Mouse (Mus musculus): Measurements from ENCODE around the gene Hist1h2bk. TPM values are rescaled to one million over a fixed set of nuclear protein-coding genes. Genes with fewer than 3 reads are reported as not detected.
"Not testable (repeated sequence)": the region's sequence is repeated elsewhere in the genome, so short reads cannot be mapped to it uniquely, and the experiment has no call there.

Gene Hist1h2bk
- total RNA-seq, 1 experiment from 2014 or later: 301 TPM

DNA sequence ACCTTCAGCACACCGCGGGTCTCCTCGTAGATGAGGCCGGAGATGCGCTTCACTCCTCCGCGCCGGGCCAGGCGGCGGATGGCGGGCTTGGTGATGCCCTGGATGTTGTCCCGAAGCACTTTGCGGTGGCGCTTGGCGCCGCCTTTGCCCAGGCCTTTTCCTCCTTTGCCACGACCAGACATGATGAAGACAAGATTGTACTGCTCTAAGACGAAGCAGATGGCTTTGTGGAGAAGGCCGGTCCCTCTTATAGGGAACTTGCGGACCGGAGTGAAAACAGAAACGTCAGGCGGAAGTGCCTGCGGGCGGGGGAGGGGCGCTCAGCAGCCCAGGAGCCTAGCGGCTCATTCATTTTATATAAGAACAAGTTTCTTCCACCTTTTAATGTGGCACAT, 5.5 kb downstream of the Hist1h2bk start, which contains the start of gene Hist1h4i:
Hist1h4i (minus strand) TSS at position 221 of the 395 bp plus-strand sequence.
- peak; percentile 96 for DNase-seq

DNA sequence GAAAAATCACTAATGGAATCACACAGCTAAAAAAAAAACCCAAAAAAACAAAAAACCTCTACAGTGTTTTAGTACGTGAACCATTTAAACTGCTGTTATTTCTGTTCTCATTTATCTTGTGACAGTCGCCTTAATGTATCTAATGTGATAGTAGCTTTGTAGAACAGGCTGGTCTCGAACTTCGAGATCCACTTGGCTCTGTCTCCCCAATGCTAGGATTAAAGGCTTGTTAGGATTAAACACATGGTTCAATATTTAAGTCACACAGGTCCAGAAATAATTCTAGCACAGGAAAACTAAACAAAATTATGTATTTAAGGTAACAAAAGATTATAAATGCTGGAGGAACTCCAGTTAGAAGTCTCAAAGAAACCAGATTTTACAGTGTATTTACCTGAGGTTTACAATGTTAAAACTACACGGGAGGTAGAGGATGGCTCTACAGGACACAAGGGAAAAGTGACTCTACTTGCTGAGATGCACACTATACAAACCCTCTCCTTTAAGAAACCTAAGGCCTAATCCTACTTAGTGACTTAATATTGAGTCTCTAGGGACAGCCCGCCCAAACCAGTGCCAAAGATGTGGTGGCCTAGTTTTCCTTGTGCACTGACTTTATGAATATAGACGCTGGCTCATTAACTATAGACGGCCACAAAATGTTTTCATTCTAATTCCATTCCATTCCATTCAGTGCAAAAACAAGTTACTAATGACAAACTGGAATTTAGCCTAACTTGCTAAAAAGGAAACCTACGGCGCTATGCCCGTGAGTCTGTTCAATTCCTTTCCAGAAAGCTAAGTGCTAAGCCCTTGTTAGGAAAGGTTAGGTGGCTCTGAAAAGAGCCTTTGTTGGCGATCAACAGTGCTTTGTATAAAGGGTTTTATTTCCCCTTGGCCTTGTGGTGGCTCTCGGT, 6.2 kb downstream of the Hist1h2bk start:
- DNase-seq: no peak

- peak; percentile 85 for DNase-seq
These were observed 7.2 kb downstream of the Hist1h2bk start, which contains the start of the genes Hist1h2ag and Hist1h2bj for GRCm38 (mm10) chr13:22042568-22043502. Hist1h2ag (minus strand) TSS chr13:22042944. Hist1h2bj (plus strand) TSS chr13:22043214.

DNA sequence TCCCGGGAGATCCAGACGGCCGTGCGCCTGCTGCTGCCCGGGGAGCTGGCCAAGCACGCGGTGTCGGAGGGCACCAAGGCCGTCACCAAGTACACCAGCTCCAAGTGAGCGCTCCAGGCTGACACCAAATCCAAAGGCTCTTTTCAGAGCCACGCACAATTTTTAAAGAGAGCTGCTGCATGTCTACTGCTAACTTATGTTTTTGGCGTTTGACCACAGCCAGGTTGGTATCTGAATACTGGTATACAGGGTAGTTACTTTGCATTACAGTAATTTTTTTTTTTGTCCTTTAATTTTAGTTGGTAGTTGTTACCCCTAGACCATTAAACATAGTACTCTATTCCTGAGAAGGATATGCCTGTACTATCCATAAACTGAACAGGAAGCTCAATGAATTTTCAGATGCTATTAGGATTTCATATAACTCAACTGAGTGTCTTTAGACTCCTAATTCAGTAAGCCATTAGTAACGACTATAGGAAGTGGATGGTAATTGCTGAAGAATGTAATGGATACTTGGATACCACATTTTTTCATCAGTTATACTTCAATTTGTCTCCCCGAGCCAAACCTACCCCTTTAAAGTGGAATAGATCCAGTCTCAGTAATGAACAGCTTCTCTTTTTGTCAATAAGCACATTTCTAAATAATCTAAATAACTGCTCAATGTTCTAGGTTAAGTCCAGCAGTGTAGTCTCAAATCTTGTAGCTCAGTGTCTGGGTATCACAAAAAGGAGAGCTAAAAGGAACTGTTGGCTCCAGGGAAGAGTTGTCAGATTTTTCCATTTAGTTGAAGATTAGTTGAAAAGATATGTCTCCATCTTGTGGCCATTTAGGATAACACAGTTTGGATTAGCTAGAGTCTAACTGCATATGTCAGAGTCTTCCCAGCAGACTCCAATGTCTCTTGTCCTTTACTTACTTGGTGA, 8.1 kb downstream of the Hist1h2bk start:
- no peak for DNase-seq

- no peak for DNase-seq
These were observed 8.9 kb downstream of the Hist1h2bk start for GRCm38 (mm10) chr13:22044432-22045155.

GRCm38 (mm10) chr13:22045311-22045710, 9.6 kb downstream of the Hist1h2bk start:
- DNase-seq: no peak

DNA sequence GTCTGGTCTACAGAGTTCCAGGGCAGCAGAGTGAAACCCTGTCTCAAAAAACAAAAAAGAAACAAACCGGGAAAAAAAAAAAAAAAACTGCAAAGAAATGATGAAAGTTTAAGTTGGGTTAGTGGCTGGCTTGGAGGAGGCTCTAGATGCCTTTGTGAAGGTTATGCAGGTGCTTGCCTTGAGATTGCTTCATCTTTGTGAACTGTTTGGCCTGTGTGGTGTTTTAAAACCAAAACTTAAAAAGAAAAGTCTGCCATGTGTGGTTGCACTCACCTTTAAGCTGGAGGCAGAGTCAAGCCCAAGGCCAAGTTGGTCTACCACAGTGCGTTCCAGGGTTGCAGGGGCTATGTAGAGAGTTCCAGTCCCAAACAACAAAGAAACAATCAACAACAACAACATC, 13.4 kb downstream of the Hist1h2bk start:
- DNase-seq: no peak

DNA sequence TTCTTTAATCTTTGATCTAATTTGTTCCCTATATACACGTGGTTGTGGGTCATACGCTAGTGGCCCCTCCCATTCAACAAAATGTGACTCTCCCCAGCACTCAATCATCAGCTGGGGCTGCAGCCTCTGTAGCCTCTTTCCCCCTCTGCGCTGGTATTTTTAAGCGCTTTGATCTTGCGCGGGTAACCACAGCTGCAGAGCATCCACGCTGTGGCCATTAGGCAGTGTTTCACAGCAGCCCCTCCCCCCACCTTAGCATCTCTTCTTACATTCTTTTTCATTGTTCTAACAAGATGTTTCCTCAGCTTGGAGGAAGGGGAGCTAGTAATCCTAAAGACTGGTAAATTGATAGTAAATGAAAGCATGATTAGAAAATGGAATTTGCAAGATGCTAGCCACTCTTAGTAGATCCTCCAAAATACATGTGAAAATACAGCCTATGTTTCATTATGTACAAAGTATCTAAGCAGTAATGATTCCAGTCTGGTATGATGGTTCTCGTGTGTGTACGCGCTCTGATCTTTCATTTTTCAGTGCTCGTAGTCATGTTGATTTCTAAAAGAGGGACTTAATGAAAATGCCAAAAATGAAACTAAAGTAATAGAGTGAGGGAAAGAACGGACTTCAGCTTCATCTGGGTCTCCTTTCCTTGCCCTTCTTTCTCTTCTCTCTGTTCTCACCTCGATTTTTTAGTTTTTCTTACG, 14.2 kb downstream of the Hist1h2bk start:
- DNase-seq: peak; percentile 56

GRCm38 (mm10) chr13:22050591-22051522, 15.2 kb downstream of the Hist1h2bk start:
- peak; percentile 96 for DNase-seq

DNA sequence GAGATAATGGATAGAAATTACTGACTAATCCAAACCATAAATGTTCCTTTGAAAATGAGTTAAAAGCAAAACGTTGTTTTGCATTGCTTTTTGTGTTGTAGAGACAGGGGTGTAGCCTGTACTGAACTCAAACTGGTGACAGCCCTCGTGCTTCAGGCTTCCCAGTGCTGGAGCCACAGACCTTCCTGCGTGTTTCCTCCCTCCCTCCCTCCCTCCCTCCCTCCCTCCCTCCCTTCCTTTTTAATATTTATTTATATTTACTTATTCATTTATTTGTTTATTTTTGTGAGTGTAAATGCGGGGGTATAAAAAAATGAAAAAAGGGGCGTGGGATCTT, 15.8 kb downstream of the Hist1h2bk start:
- no peak for DNase-seq

DNA sequence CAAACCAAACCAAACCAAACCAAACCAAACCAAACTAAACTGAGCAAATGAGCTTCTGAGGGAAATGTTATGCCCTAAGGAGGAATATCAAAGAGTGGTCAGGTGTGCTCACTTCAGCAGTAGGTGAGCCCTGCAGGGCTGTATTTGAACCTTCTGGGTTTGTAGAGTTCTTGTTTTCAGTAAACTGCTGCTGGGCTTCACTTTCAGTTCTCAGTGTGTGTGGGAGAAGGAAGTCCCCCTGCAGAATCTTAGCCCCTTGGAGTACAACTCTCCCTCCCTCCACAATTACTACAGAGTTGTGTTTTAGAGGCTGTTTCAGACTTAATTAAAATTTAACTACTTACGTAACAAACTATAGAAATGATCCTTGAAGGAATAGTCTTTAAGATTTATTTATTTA, 18.1 kb downstream of the Hist1h2bk start:
- DNase-seq: no peak

GRCm38 (mm10) chr13:22061422-22061821, 25.8 kb downstream of the Hist1h2bk start:
- DNase-seq: no peak

- DNase-seq: no peak
These were observed 27.8 kb downstream of the Hist1h2bk start for GRCm38 (mm10) chr13:22063468-22063867.

DNA sequence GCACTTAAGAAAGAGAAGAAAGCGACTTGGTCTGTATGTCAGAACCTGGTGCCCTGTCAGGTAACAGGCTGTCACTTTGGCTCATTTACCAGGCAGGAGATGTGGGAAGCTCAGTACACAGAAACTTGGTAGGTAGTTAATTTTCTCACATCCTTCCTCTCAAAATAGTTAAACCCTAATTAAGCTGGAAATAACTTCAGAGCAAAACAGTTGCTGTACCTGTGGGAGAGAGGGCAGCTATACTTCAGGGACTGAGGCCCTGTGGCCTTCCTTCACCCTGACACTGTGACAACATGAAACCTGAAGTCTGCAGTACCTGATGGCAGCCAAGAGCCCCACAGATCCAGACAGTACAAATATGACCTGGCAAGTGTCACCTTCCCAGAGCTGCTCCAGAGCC, 48.5 kb downstream of the Hist1h2bk start, which contains the start of gene Vmn1r188:
Vmn1r188 (plus strand) TSS at position 301 of the 400 bp plus-strand sequence.
- not testable (repeated sequence) for DNase-seq
